Comparison of ENCODE assay signal across 8 mouse cellular contexts in the genomic region with DNA sequence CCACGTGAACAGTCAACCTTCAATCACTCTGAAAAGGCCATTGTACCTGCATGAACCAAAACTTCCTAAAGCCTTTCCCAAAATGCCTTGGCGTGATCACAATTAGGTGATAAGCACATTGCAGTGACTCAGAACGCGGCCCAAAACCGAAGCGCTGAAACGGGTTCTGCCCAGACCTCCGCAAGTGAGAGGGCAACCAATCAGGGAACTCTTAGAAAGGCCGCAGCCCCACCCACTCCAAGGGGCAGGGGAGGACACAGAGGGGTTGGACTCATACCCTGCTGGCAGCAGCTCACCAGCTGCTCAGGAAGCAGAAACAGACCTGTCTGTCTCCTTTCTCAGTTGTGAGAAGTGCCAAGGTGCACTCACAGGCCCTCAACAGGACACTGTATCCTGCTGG. TPM values are rescaled to one million over a fixed set of nuclear protein-coding genes. Genes with fewer than 3 reads are reported as not detected.
DNase-seq lines count a peak whose midpoint lies in the region; ATAC-seq and TF ChIP-seq lines count a peak whose summit lies in the region.

No protein-coding gene starts in this region.

- 0 out of 2 replicates have a peak, but pooled peaks have one; percentile 25 for TF ChIP-seq POLR2A in embryonic fibroblast, embryonic 13.5 days (IDR thresholded peaks at IDR 0.05; ENCODE audit: low read depth, low read length)

- intact Hi-C loops in heart, postnatal 10 days (cut with DNase I), result no loop called here

- no peak overlapping the region for H3K4me3 ChIP-seq in embryonic fibroblast, embryonic 13.5 days (ENCODE audit: insufficient read depth, low read length)
- H3K4me3 ChIP-seq in megakaryocyte, embryonic 14.5 days (replicated peaks), result peak overlapping the region; percentile 81
- peak overlapping the region; percentile 15; the same call in 1 of the 2 replicates for H3K4me3 ChIP-seq in stomach, embryonic 16.5 days (replicated peaks; ENCODE audit: low read length)

- TF ChIP-seq CTCF in embryonic fibroblast, embryonic 13.5 days (IDR thresholded peaks at IDR 0.05; ENCODE audit: borderline replicate concordance, insufficient read depth, low read length), result no peak

- H3K36me3 ChIP-seq in megakaryocyte, embryonic 14.5 days (replicated peaks; ENCODE audit: low read length), result peaks cover 2% of the 10 kb centered on the region
- no peaks in the 10 kb centered on the region for H3K36me3 ChIP-seq in stomach, embryonic 16.5 days (ENCODE audit: control insufficient read depth, insufficient read depth, low read length)

- no peak overlapping the region for H3K27ac ChIP-seq in embryonic fibroblast, embryonic 13.5 days (ENCODE audit: insufficient read depth, low read length)
- no peak overlapping the region for H3K27ac ChIP-seq in stomach, embryonic 16.5 days (ENCODE audit: low read length)

- peaks cover 6% of the 10 kb centered on the region for H3K4me1 ChIP-seq in embryonic fibroblast, embryonic 13.5 days (ENCODE audit: control insufficient read depth, insufficient read depth, low read length)
- H3K4me1 ChIP-seq in megakaryocyte, embryonic 14.5 days, result peaks cover 58% of the 10 kb centered on the region
- H3K4me1 ChIP-seq in stomach, embryonic 16.5 days (ENCODE audit: control insufficient read depth, insufficient read depth, low read length), result 0 out of 2 replicates have a peak, but pooled peaks cover 6% of the 10 kb centered on the region

- H3K27me3 ChIP-seq in megakaryocyte, embryonic 14.5 days (replicated peaks), result no peaks in the 10 kb centered on the region
- no peaks in the 10 kb centered on the region for H3K27me3 ChIP-seq in stomach, embryonic 16.5 days (ENCODE audit: control insufficient read depth, insufficient read depth, low read length)

- peak overlapping the region; percentile 9; the same call in 1 of the 2 replicates for H3K9ac ChIP-seq in stomach, embryonic 16.5 days (ENCODE audit: low read length)

- peak; percentile 82; the same call in 1 of the 2 replicates for ATAC-seq in stomach, embryonic 16.5 days (ENCODE audit: insufficient read depth, low FRiP score)

- H3K4me2 ChIP-seq in stomach, embryonic 16.5 days (ENCODE audit: low read depth, low read length), result peak overlapping the region; percentile 38

- H3K9me3 ChIP-seq in megakaryocyte, embryonic 14.5 days, result no peaks in the 10 kb centered on the region
- no peaks in the 10 kb centered on the region for H3K9me3 ChIP-seq in stomach, embryonic 16.5 days (replicated peaks; ENCODE audit: control insufficient read depth, low read length)

- WGBS in stomach, embryonic 16.5 days, result 13% methylated on average over 9 of the region's 9 CpGs

- peak; percentile 27 for DNase-seq in CD4-positive helper T cell, adult 2 months (ENCODE audit: low read depth, low spot score)
- peak; percentile 75 for DNase-seq in adrenal gland, postnatal 25 days
- peak; percentile 79 to 85 for DNase-seq in heart, postnatal 10 days
- DNase-seq in kidney, postnatal 25 days, result peak; percentile 81 to 94
- no peak for DNase-seq in left cerebral cortex, adult 11 months (ENCODE audit: low spot score)

RNA-seq across cellular contexts. Expression of gene Slc23a2, which starts 13.6 kb away (rescaled TPM):
- total RNA-seq in adrenal gland, postnatal 25 days (2021), result 61.4 and 68.0 TPM in 2 replicates
- polyA plus RNA-seq in embryonic fibroblast, embryonic 13.5 days (2011; ENCODE audit: insufficient read length, low read depth, missing spikeins), result 18.1 and 21.8 TPM in 2 replicates
- 10 to 100 TPM; 18.7 to 22.6 TPM for total RNA-seq in heart, postnatal 10 days (2021)
- 0.23 TPM in 1 of 2 replicates, not detected in the other for polyA plus RNA-seq in megakaryocyte, embryonic 14.5 days (2012; ENCODE audit: insufficient read depth, low replicate concordance)
- polyA plus RNA-seq in stomach, embryonic 16.5 days (2015; fragmentation: Nextera tagmentation; extraction: Ambion mirVana), result 11.5 and 12.1 TPM in 2 replicates
